Mouse (Mus musculus): ENCODE results near the gene Ppp1r18.

The Ppp1r18 gene

DNA sequence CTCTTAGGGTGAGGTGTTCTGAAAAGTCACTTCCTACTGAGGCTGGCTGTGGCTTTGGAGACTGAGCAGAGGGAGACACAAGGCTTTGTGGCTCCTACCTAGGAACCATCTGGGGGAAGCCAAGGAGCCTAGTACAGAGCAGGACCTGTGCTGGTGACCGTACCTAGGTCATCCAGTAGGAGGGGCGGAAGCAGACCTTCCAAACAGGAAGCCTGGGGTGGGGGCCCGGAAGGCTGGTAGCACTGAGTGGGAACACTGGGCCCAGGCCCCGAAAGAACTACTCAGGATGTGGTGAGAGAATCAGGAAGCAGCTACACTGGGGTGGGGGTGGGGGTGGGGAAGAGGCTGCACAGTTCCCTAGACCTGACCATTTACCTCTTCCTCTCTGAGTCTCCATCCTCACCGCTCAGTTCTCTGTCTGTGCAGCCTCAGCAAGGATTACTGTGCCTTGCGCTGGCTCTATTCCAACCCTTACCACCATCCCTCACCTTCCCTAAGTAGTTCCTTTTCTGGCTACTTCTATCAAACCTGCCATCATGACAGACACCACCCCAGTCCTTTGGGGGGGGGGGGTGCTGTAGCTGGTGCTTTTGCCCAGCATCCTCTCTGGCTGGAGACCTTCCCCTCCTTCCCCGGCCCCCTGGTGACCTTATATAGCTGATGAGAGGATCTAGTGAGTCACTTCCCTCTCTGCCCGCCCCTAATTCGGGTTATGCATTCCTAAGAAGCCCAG lies 4.9 kb downstream of the Ppp1r18 start:
- DNase-seq, result no peak

GRCm38 (mm10) chr17:35870884-35871696 lies 5.7 kb downstream of the Ppp1r18 start:
- DNase-seq, result no peak

DNA sequence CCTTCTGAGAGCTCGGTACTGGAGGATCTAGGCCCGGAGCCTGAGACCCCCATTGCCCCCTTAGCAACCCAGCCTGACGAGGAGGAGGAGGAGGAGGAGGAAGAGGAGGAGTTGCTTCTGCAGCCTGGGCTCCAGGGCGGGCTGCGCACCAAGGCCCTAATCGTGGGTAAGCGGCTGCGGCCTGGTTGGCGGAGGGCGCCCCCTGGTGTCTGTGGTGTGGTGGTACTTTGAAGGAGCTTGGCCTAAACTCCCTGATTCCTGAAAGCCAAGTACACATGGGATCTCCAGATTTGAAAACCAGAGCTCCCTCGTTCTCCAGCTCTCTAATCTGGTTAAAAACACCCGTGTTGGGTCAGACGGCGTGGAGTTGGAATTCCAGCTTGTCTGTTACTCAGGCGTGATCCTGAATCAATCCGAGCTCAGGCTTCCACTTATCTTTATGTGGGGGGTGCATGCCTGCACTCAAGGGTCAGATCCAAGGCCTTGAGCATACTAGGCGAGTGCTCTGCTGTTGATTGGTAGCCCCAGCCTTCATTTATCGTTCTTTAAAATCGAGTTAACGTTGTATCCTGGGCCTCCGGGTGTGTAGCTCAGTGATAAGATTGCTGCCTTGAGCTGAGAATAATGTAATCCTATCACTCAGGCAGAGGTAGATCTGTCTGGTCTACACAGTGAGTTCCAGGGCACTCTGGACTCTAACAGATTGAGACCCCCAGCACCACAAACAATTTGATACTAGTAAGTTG lies 8.6 kb downstream of the Ppp1r18 start:
- DNase-seq, result peak; percentile 88 to 93

GRCm38 (mm10) chr17:35874721-35875120 lies 9.3 kb downstream of the Ppp1r18 start:
- no peak for DNase-seq

DNA sequence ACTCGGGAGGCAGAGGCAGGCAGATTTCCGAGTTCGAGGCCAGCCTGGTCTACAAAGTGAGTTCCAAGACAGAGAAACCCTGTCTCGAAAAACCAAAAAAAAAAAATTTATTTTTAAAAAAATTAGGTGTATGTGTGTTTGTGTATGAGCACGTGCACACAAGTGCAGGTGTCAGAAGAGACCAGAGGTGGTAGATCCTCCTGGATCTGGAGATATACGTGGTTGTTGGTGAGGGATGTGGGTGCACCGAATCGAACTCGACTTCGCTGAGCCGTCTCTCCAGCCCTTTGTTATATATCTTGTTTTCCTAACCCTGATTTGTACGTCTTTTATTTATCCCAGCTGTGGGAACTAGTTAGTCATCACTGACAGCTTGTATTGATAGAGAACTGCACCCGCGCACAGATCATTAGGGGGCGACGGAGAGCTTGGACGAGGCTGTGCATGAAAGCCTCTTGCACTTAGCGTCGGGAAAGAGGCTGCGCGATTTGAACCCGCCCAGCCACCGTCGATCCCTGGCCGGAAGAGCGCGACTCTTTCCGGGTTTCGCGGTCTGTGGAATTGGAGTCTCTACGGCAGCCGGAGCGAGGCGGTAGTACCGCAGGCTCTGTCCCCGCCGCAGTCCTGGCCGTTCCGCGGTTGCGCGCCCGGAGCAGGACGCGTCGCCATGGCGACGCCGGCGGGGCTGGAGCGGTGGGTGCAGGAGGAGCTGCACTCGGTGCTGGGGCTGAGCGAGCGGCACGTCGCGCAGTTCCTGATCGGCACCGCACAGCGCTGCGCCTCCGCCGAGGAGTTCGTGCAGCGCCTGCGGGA lies 14.1 kb downstream of the Ppp1r18 start, which contains the start of gene Dhx16:
TSS of gene Dhx16 (plus strand) at position 575 of the 813 bp plus-strand sequence.
- DNase-seq, result peak; percentile 97 to 98

- no peak for DNase-seq
Measured at GRCm38 (mm10) chr17:35882924-35883323, 17.5 kb downstream of the Ppp1r18 start.

DNA sequence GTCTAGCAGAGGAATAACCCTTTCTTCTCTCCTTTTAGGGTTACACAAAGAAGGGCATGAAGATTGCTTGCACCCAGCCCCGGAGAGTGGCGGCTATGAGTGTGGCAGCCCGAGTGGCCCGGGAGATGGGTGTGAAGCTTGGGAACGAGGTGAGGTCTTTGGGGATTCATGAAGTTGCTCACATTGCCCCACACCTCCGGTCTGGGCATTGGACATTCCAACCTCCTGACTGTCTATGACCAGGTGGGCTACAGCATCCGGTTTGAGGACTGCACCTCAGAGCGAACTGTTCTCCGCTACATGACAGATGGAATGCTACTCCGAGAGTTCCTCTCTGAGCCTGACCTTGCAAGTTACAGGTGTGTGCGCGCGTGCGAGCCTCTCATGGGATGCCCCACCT lies 18.4 kb downstream of the Ppp1r18 start:
- no peak for DNase-seq

- DNase-seq, result no peak
Measured at GRCm38 (mm10) chr17:35887725-35888124, 22.3 kb downstream of the Ppp1r18 start.

DNA sequence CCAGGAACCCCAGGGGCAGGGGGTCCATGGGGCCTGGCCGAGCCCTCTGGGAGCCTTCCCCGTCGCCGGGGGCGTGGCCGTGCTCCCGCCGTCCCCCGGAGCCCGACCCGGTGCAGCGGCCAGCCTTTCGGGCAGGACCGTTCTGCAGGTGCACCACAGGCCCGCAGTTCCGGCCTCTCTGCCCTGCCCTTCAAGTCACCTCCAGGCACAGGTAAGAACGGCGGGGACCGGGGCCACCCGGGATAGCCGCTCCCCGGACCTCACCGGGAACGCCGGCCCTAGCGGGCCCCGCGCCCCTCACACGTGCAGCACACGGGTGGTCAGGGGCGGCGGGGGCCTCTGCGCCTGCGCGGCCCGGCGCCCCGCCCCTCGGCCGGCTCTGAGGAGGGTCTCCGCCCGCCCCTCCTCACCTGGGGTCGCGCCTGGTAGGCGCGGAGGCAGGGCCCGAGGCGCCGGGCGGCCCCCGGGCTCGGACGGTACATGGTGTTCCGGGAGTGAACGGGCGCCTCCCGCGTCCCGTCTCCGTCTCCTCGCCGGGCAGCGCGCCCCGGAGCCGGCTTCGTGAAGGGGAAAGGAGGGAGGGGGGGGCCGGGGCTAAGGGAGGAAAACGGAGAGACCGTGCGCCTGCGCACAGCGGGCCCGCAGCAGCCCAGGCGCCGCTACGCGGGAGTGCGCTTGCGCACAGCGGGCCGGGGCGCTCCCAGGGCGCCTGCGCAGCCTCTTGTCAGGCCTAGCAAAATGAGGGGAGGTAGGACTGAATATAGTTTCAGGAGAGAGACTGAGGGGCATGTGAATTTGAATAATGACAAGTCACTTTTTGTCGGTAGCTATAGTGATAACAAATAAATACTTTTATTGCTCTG lies 31.6 kb downstream of the Ppp1r18 start, which contains the start of gene 2310061I04Rik:
TSS of gene 2310061I04Rik (minus strand) at position 651 of the 863 bp plus-strand sequence.
- DNase-seq, result peak; percentile 89 to 97

DNA sequence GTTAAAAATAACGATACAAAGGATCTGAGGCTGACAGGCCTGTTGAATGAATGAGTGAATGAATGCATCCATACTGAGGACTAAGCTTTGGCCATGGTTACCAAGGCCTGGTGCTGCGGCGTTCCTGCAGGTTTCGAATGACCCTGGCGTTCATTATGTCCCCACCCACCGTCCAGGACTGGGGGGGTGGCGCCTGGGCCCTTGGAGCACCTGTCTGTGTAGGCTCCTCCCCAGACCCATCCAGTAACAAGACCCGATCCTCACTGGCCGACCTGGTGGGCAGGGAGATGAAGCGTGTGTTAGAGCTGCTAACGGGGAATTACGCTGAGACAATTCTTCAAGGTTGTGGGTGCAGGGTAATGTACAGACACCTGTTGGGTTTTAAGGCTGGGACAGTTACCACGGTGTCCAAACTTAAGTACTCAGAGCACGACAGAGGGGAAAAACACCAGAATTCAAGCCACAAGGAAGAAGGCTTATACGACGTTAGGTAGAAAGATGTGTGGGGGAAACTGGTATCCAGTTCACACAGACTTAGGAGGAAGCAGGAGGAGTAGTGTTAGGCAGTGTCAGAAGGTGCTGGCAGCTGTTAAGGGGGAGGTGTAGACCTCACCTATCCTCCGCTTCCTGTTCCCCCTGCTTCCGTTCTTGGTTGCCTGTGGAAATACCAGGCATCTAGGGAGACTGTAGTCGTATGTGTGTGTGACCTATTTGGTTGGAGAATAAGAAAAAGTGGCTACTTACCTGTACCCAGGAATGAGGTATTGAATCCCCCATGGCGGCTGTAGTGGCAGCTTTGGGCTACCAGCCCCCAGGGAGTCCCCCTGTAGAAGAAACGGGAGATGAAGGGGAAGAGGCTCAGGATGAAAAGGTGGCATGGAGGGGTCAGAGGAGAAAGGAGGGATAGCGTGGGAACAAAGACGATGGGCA lies 32.5 kb downstream of the Ppp1r18 start:
- peak; percentile 41 to 51 for DNase-seq

GRCm38 (mm10) chr17:35900636-35901035 lies 35.2 kb downstream of the Ppp1r18 start:
- DNase-seq, result no peak

- DNase-seq, result no peak
Measured at GRCm38 (mm10) chr17:35903343-35903991, 38.1 kb downstream of the Ppp1r18 start.

GRCm38 (mm10) chr17:35903992-35904355 lies 38.6 kb downstream of the Ppp1r18 start:
- DNase-seq, result no peak

DNA sequence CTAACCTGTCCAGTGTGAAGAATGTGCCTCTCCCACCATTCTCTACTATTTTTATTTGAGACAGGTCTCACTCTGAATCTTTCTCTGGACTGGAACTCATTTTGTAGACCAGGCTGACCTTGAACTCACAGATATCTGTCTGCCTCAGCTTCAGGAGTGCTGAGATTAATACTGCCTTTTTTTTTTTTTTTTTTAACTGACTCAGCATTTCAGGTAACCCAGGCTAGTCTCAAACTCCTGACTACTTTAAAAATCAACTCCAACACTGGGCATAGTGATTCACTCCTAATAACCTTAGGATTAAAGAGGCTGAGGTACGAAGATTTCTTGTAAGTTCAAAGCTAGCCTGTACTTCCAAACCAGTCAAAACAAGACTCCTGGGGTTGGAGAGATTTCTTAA lies 40.2 kb downstream of the Ppp1r18 start:
- no peak for DNase-seq

DNA sequence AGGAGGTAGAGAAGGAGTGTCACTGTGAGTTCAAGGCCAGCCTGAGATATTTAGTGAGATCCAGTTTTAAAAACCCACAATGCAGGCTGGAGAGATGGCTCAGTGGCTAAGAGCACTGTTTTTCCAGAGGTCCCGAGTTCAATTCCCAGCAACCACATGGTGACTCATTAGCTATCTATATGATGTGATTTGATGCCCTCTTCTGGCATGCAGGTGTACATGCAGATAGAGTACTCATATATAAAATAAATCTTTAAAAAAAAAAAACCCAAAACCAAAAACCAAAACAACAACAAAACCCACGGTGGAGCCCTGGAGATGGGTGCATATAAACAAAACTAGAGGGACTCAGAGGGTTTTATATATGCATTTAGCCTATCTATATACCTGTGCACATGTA lies 42.2 kb downstream of the Ppp1r18 start:
- no peak for DNase-seq

DNA sequence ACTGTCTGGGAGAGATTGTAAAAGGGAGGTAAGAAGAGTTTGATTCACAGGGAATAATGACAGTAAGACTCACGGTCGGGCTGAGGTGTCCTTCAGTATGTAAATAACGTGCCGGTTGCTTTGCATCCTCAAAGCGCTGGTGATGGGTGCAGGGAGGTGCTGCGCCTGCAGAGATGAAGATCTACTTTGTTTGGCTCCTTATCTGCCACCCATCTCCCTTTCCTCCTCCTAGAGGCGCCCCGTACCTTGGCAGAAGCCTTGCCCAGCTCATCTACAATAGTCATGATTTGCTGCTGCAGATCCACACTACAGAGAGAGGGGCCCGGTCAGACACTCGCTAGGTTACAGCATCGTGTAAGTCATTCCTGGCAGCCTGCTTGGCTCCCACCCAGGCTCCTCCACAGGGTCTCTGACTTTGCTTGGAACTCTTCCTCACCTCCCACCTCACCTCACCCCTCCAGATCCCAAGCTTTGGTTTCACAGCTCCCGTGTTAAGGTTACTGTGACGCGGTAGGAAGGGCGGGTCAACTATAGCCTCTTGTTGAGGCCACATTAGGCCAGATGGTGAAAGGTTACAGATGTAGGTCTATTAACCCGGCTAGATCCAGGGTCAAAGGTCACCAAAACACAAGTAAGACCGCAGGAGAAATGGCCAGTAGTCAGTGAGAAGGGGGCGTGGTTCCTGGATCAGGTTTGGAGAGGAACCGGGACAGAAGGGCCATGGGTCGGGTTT lies 44.0 kb downstream of the Ppp1r18 start:
- peak in 1 of 2 experiments; percentile 31 for DNase-seq

- DNase-seq, result peak; percentile 84 to 90
Measured at GRCm38 (mm10) chr17:35909919-35910369, 44.6 kb downstream of the Ppp1r18 start, which contains the start of gene Atat1. Gene Atat1, minus strand, starts transcription at chr17:35910075.

GRCm38 (mm10) chr17:35914975-35915374 lies 49.6 kb downstream of the Ppp1r18 start:
- no peak for DNase-seq

All from cerebellum, adult 18-20 months (tissue).